Mouse (Mus musculus): Measurements from ENCODE around the gene Mt4. TPM values are rescaled to one million over a fixed set of nuclear protein-coding genes. Genes with fewer than 3 reads are reported as not detected.
A peak's percentile ranks its signal among the peaks of the same experiment; 100 is the strongest.
"Not testable (repeated sequence)": the region's sequence is repeated elsewhere in the genome, so short reads cannot be mapped to it uniquely, and the experiment has no call there.

Mt4 gene
- polyA plus RNA-seq, 1 experiment from 2014 or later = not detected

DNA sequence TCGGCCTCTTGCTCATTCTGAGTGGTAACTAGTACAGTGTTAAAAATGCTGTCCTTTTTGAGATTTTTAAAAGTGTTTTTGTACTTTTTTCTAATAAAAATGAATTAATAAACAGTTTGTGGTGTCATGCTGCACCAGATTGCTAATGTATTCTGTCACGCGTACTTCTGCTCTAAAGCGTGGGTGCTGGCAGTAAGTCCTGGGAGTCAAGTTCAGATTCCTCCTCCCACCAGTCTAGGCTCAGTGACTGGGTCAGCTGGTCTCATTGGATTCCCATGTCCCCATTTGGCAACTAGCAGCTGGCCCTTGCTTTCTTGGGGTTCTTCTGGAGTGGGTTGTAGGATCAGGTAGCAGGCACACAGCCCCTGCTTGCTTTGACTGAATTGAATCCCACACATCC lies 6.9 kb upstream of the Mt4 start:
- Histone ChIP-seq H3K9me3 (ENCODE audit: low read length) (no peaks in the 10 kb centered on the region), H3K9ac (replicated peaks; ENCODE audit: low read length) (no peak overlapping the region), H3K4me1 (ENCODE audit: insufficient read depth, low read length) (0 out of 2 replicates have a peak, but pooled peaks cover 4% of the 10 kb centered on the region), H3K36me3 (ENCODE audit: insufficient read depth, low read length) (no peaks in the 10 kb centered on the region), H3K4me3 (ENCODE audit: low read length) (no peak overlapping the region), H3K27me3 (ENCODE audit: insufficient read depth, low read length) (no peaks in the 10 kb centered on the region), H3K4me2 (replicated peaks; ENCODE audit: low read depth, low read length) (no peak overlapping the region), H3K27ac (ENCODE audit: low read length) (no peak overlapping the region)
- no peak for ATAC-seq (ENCODE audit: low FRiP score, low TSS enrichment)
- WGBS = 76% methylated on average over 4 of the region's 4 CpGs

DNA sequence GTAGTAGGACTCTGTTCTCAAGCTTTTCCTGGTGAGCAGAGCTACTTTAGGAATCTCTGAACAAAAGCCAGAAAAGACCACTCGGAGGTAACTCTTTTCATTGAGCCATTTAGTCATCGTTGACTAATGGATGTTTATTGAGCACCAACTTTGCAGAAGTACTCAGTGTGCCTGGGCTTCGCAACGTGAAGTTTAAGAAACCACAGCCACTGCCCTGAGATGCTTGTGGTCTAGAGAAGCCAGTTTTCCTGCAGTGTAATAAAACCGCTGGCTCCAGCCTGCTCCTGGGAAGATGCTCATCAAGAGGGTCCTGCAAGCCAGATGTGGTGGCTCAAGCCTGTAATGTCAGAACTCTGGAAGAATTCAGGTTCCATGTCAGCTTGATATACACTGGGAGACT lies 4.9 kb upstream of the Mt4 start:
- H3K4me1 ChIP-seq (ENCODE audit: insufficient read depth, low read length) = 0 out of 2 replicates have a peak, but pooled peaks cover 4% of the 10 kb centered on the region
- no peak for ATAC-seq (ENCODE audit: low FRiP score, low TSS enrichment)
- no peaks in the 10 kb centered on the region for H3K9me3 ChIP-seq (ENCODE audit: low read length)
- H3K4me2 ChIP-seq (replicated peaks; ENCODE audit: low read depth, low read length) = no peak overlapping the region
- 65% methylated on average over 5 of the region's 5 CpGs for WGBS
- H3K27me3 ChIP-seq (ENCODE audit: insufficient read depth, low read length) = no peaks in the 10 kb centered on the region
- H3K4me3 ChIP-seq (ENCODE audit: low read length) = no peak overlapping the region
- no peak overlapping the region for H3K27ac ChIP-seq (ENCODE audit: low read length)
- no peak overlapping the region for H3K9ac ChIP-seq (replicated peaks; ENCODE audit: low read length)
- H3K36me3 ChIP-seq (ENCODE audit: insufficient read depth, low read length) = no peaks in the 10 kb centered on the region

DNA sequence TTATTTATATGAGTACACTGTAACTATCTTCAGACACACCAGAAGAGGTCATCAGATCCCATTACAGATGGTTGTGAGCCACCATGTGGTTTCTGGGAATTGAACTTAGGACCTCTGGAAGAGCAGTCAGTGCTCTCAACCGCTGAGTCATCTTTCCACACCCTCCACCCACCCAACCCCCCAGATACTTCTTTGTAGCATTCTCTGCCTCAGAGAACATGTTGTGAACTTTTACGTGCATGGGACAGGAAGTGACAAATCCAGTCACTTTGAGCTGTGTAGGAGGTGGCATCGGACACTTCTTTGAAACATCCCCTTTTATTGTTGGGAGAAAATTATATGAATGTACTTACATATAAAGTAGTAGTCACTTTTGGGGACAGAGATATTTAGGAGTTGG lies 2.4 kb upstream of the Mt4 start:
- H3K9ac ChIP-seq (replicated peaks; ENCODE audit: low read length); ATAC-seq (ENCODE audit: low FRiP score, low TSS enrichment); H3K27ac ChIP-seq (ENCODE audit: low read length); H3K4me3 ChIP-seq (ENCODE audit: low read length); H3K4me2 ChIP-seq (replicated peaks; ENCODE audit: low read depth, low read length); H3K36me3 ChIP-seq (ENCODE audit: insufficient read depth, low read length); H3K27me3 ChIP-seq (ENCODE audit: insufficient read depth, low read length); H3K4me1 ChIP-seq (ENCODE audit: insufficient read depth, low read length); H3K9me3 ChIP-seq (ENCODE audit: low read length): not testable (repeated sequence)
- 40% methylated on average over 3 of the region's 3 CpGs for WGBS

- H3K9ac ChIP-seq (replicated peaks; ENCODE audit: low read length) = no peak overlapping the region
- H3K4me2 ChIP-seq (replicated peaks; ENCODE audit: low read depth, low read length) = no peak overlapping the region
- H3K9me3 ChIP-seq (ENCODE audit: low read length) = no peaks in the 10 kb centered on the region
- ATAC-seq (ENCODE audit: low FRiP score, low TSS enrichment) = no peak
- H3K27ac ChIP-seq (ENCODE audit: low read length) = no peak overlapping the region
- H3K27me3 ChIP-seq (ENCODE audit: insufficient read depth, low read length) = no peaks in the 10 kb centered on the region
- H3K4me3 ChIP-seq (ENCODE audit: low read length) = no peak overlapping the region
- no peaks in the 10 kb centered on the region for H3K36me3 ChIP-seq (ENCODE audit: insufficient read depth, low read length)
- WGBS = 91% methylated on average over 6 of the region's 6 CpGs
- H3K4me1 ChIP-seq (ENCODE audit: insufficient read depth, low read length) = 0 out of 2 replicates have a peak, but pooled peaks cover 4% of the 10 kb centered on the region
Measured at GRCm38 (mm10) chr8:94135556-94135955, 1.4 kb upstream of the Mt4 start.

DNA sequence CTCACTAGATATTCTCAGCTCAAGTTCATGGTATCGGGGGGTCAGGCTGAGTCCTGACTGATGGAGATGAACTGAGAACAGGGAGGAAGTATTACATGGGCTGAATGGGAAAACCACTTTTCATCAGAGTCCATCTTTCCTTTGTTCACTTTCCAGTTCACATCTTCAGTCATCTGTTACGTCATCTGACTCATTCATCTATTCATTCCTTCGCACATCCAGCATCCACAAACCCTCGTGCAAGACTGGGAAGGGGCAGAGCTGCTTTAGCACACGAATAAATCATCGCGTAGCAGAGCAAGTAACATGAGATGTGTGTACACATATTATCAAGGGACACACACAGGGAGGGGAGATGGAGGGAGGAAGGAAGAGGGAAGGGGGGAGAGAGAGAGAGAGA lies 805 bp upstream of the Mt4 start:
- Histone ChIP-seq H3K9me3 (ENCODE audit: low read length) (no peaks in the 10 kb centered on the region), H3K27ac (ENCODE audit: low read length) (no peak overlapping the region), H3K9ac (replicated peaks; ENCODE audit: low read length) (no peak overlapping the region), H3K4me3 (ENCODE audit: low read length) (no peak overlapping the region), H3K4me1 (ENCODE audit: insufficient read depth, low read length) (0 out of 2 replicates have a peak, but pooled peaks cover 4% of the 10 kb centered on the region), H3K27me3 (ENCODE audit: insufficient read depth, low read length) (no peaks in the 10 kb centered on the region), H3K36me3 (ENCODE audit: insufficient read depth, low read length) (no peaks in the 10 kb centered on the region), H3K4me2 (replicated peaks; ENCODE audit: low read depth, low read length) (no peak overlapping the region)
- ATAC-seq (ENCODE audit: low FRiP score, low TSS enrichment) = no peak
- WGBS = 58% methylated on average over 7 of the region's 7 CpGs

DNA sequence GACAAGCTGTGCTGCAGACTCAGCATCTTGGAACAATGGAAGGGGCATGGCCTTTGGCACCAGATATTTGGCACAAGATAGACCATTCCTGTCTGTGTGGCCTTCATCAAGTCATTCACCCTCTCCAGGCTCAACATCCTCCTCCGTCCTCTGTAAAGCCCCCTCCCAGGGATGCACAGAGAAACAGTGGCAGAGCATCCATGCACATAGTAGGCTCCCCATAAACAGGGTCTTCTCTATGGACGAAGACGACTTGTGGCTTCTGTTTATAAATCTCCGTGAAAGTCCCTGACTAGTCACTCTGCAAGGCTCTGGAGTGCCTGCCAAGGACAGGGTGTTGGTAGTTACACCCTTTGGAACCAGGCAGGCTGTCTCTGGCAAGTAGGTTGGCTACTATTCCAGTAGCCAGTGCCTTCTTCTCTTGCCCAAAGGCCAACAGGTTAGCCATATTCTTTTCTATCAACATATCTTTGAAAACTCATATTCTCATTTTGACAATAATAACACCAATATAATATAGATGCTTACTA lies 3.3 kb downstream of the Mt4 start:
- Histone ChIP-seq H3K4me3 (ENCODE audit: low read length) (no peak overlapping the region), H3K9ac (replicated peaks; ENCODE audit: low read length) (no peak overlapping the region), H3K27me3 (ENCODE audit: insufficient read depth, low read length) (no peaks in the 10 kb centered on the region), H3K4me1 (ENCODE audit: insufficient read depth, low read length) (no peaks in the 10 kb centered on the region), H3K27ac (ENCODE audit: low read length) (no peak overlapping the region), H3K36me3 (ENCODE audit: insufficient read depth, low read length) (no peaks in the 10 kb centered on the region), H3K9me3 (ENCODE audit: low read length) (no peaks in the 10 kb centered on the region), H3K4me2 (replicated peaks; ENCODE audit: low read depth, low read length) (no peak overlapping the region)
- WGBS = 90% methylated on average over 4 of the region's 4 CpGs
- no peak for ATAC-seq (ENCODE audit: low FRiP score, low TSS enrichment)

- no peak overlapping the region for H3K27ac ChIP-seq (ENCODE audit: low read length)
- no peak for ATAC-seq (ENCODE audit: low FRiP score, low TSS enrichment)
- H3K9ac ChIP-seq (replicated peaks; ENCODE audit: low read length) = no peak overlapping the region
- no peak overlapping the region for H3K4me2 ChIP-seq (replicated peaks; ENCODE audit: low read depth, low read length)
- no peaks in the 10 kb centered on the region for H3K36me3 ChIP-seq (ENCODE audit: insufficient read depth, low read length)
- H3K27me3 ChIP-seq (ENCODE audit: insufficient read depth, low read length) = peaks cover 10% of the 10 kb centered on the region; the same call in 1 of the 2 replicates
- H3K4me1 ChIP-seq (ENCODE audit: insufficient read depth, low read length) = peaks cover 12% of the 10 kb centered on the region
- no peaks in the 10 kb centered on the region for H3K9me3 ChIP-seq (ENCODE audit: low read length)
- no peak overlapping the region for H3K4me3 ChIP-seq (ENCODE audit: low read length)
- WGBS = 56% methylated on average over 5 of the region's 5 CpGs
Measured at GRCm38 (mm10) chr8:94148236-94148635, 11.2 kb downstream of the Mt4 start.

DNA sequence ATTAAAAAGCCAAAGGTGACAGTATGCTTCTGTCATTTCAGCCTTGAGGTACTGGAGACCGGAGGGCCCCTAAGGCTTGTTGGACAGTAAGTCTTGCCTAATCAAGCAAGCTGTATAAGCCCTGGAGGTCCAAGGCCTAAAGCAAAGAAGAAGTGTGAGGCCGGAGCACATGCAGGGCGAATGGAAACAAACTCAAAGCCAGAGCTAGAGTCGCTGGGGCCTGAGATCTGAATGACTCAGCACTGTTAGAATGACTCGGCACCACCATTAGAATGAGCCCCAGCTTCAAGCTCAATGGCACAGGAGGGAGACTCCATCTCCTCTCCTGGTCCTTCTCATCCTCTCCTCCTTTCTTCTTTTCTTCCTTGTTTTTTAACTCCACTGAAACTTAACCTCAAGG lies 13.9 kb downstream of the Mt4 start:
- no peak overlapping the region for H3K4me2 ChIP-seq (replicated peaks; ENCODE audit: low read depth, low read length)

DNA sequence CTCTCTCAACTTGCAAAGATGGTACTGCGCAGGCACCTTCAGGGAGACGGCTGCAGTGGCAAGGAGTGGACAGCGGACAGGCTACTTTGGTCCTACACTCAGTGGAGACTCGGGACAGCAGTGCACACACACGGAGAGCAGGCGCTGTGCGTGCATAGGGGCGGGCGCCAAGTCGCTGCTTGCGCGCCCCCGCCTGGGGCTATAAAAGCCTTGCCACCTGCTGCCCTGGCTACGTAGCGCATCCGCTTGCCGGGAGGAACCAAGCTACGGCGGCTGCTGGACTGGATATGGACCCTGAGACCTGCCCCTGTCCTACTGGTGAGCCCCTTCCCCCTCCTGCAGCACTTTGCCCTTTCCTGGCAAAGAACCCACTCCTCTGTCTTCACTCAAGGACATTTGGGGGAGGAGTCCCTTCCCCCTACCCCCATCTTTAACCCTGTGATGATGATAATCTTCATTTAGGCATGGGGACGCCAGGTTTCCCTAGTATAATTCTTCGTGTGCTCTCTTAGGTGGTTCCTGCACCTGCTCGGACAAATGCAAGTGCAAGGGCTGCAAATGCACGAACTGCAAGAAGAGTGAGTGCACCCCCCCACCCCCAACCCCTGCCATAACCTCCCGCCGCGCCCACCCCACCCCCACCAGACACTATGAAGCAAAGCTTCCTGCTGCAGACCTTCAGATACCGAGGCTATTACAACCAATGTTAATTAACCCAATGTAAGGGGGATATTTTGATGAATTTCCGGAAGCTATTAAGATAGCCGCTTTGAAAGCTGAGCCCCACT lies 15.7 kb downstream of the Mt4 start, which contains the start of gene Mt3:
Mt3 (plus strand) TSS at position 95 of the 788 bp plus-strand sequence.
- ATAC-seq (ENCODE audit: low FRiP score, low TSS enrichment) = peak; percentile 83
- Histone ChIP-seq H3K4me1 (ENCODE audit: insufficient read depth, low read length) (peaks cover 12% of the 10 kb centered on the region), H3K4me3 (ENCODE audit: low read length) (peak within 1 kb of the TSS; percentile 38), H3K4me2 (replicated peaks; ENCODE audit: low read depth, low read length) (peak within 1 kb of the TSS; percentile 65), H3K36me3 (ENCODE audit: insufficient read depth, low read length) (no peaks in the 10 kb centered on the region), H3K9ac (replicated peaks; ENCODE audit: low read length) (0 out of 2 replicates have a peak within 1 kb of the TSS, but pooled peaks have one; percentile 39), H3K27ac (ENCODE audit: low read length) (no peak within 1 kb of the TSS), H3K9me3 (ENCODE audit: low read length) (no peaks in the 10 kb centered on the region), H3K27me3 (ENCODE audit: insufficient read depth, low read length) (peaks cover 13% of the 10 kb centered on the region; the same call in 1 of the 2 replicates)
- WGBS = 2% methylated on average over 26 of the region's 29 CpGs

More for the DNA sequence above, 13.9 kb downstream of the Mt4 start:
- Histone ChIP-seq H3K27me3 (ENCODE audit: insufficient read depth, low read length) (peaks cover 13% of the 10 kb centered on the region; the same call in 1 of the 2 replicates), H3K9ac (replicated peaks; ENCODE audit: low read length) (no peak overlapping the region), H3K4me1 (ENCODE audit: insufficient read depth, low read length) (peaks cover 12% of the 10 kb centered on the region), H3K36me3 (ENCODE audit: insufficient read depth, low read length) (no peaks in the 10 kb centered on the region), H3K27ac (ENCODE audit: low read length) (no peak overlapping the region), H3K4me3 (ENCODE audit: low read length) (no peak overlapping the region), H3K9me3 (ENCODE audit: low read length) (no peaks in the 10 kb centered on the region)
- 76% methylated on average over 5 of the region's 5 CpGs for WGBS
- ATAC-seq (ENCODE audit: low FRiP score, low TSS enrichment) = no peak

- no peaks in the 10 kb centered on the region for H3K9me3 ChIP-seq (ENCODE audit: low read length)
- H3K27me3 ChIP-seq (ENCODE audit: insufficient read depth, low read length) = peaks cover 13% of the 10 kb centered on the region; the same call in 1 of the 2 replicates
- peaks cover 12% of the 10 kb centered on the region for H3K4me1 ChIP-seq (ENCODE audit: insufficient read depth, low read length)
- H3K27ac ChIP-seq (ENCODE audit: low read length) = no peak overlapping the region
- no peaks in the 10 kb centered on the region for H3K36me3 ChIP-seq (ENCODE audit: insufficient read depth, low read length)
- no peak overlapping the region for H3K9ac ChIP-seq (replicated peaks; ENCODE audit: low read length)
- no peak for ATAC-seq (ENCODE audit: low FRiP score, low TSS enrichment)
- H3K4me3 ChIP-seq (ENCODE audit: low read length) = no peak overlapping the region
- 23% methylated on average over 7 of the region's 7 CpGs for WGBS
- H3K4me2 ChIP-seq (replicated peaks; ENCODE audit: low read depth, low read length) = no peak overlapping the region
Measured at GRCm38 (mm10) chr8:94153451-94153850, 16.5 kb downstream of the Mt4 start.

All from kidney, embryonic 16.5 days (tissue).